Mouse (Mus musculus): ENCODE data around the gene Mospd1. TPM values are rescaled to one million over a fixed set of nuclear protein-coding genes. Genes with fewer than 3 reads are reported as not detected.

The Mospd1 gene
- total RNA-seq (2022): 10 to 100 TPM; 16.2 to 21.2 (median 19.8) TPM

GRCm38 (mm10) chrX:53370366-53370740 is at the start of gene Mospd1:
Gene Mospd1 (minus strand): TSS chrX:53370502.
- peak; percentile 87 for DNase-seq

- no peak for DNase-seq
These were observed 16.1 kb upstream of the Mospd1 start for GRCm38 (mm10) chrX:53386362-53386761.

GRCm38 (mm10) chrX:53383122-53383521 is 12.8 kb upstream of the Mospd1 start:
- no peak for DNase-seq

GRCm38 (mm10) chrX:53369534-53370365 is 552 bp downstream of the Mospd1 start:
- peak; percentile 6 for DNase-seq

GRCm38 (mm10) chrX:53364668-53365383 is 5.5 kb downstream of the Mospd1 start:
- no peak for DNase-seq

GRCm38 (mm10) chrX:53348374-53348773 is 21.9 kb downstream of the Mospd1 start:
- no peak for DNase-seq

GRCm38 (mm10) chrX:53341531-53341930 is 28.8 kb downstream of the Mospd1 start:
- peak; percentile 11 for DNase-seq

- DNase-seq: no peak
These were observed 32.9 kb downstream of the Mospd1 start for GRCm38 (mm10) chrX:53337355-53337754.

GRCm38 (mm10) chrX:53330396-53330795 is 39.9 kb downstream of the Mospd1 start:
- no peak for DNase-seq

GRCm38 (mm10) chrX:53321111-53321510 is 49.2 kb downstream of the Mospd1 start:
- DNase-seq: peak; percentile 33

GRCm38 (mm10) chrX:53320564-53320963 is 49.7 kb downstream of the Mospd1 start:
- DNase-seq: no peak

Other genes with a start within 250 kb of the Mospd1 start
- gene Plac1, start 130.4 kb downstream of the Mospd1 start, total RNA-seq (2022): not detected
- gene Fam122b, start 100.7 kb downstream of the Mospd1 start, total RNA-seq (2022): 1 to 10 TPM; 8.7 to 9.8 (median 9.3) TPM
- gene Fam122c, start 97.1 kb downstream of the Mospd1 start, total RNA-seq (2022): not detected
- not detected for gene Etd, start 64.4 kb upstream of the Mospd1 start, total RNA-seq (2022)
- gene Rtl8c, start 237.5 kb upstream of the Mospd1 start, total RNA-seq (2022): 100 to 1,000 TPM; 141 to 228 (median 193) TPM
- gene Gm14597, start 238.5 kb upstream of the Mospd1 start, total RNA-seq (2022): 1 to 10 TPM in 1 of 4 experiments, not detected in 3; 1.3 TPM

Measured in adrenal gland, adult 8-10 months (tissue).